Mouse (Mus musculus): ENCODE measurements at regions not wholly inside any gene's neighbourhood (a gene's known extent, or its start where the extent isn't known, plus 50 kb on each side); places are given as distances from the start of the nearest gene placed in this dataset.

DNA sequence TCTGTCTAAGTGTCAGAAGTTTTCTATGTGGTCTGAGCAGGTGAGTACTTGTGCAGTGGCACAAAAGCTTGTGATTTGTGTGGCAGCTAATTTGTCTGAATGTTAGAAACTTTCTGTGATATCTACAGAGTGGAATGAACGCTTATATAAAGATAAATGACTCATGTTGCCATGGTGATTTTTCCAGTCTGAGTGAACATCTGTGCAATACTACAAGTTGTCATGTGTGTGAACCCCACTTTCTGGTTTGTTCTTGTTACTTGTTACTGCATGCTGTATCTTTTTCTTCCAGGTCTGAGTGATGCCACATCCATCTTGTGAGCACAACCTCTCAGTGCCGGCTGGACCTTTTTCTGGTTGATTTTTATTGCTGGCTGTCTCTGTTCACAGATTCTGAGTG is 96.8 kb downstream of the Btbd35f7 start:
- peak; percentile 52 for DNase-seq (ENCODE audit: low read depth, low spot score)

DNA sequence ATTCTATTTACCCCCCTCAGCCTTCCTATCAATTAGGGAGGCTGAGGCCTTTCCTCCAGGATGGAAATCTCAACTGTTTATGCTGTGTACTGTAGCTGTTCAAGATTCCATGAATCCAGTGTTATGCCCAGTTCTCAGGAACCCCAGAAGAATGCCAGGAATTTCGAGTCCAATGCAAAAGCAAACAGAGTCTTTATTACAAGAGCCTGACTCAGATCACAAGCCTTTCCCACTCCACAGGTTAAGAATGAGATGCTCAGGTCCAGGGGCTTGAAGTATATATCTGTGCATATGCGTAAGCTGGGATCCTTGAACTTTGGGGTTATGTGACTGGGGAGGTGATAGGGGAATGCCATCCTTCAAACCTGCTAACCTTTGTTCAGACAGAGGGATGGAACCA is 129.6 kb downstream of the Btbd35f7 start:
- DNase-seq (ENCODE audit: low read depth, low spot score) = no peak

DNA sequence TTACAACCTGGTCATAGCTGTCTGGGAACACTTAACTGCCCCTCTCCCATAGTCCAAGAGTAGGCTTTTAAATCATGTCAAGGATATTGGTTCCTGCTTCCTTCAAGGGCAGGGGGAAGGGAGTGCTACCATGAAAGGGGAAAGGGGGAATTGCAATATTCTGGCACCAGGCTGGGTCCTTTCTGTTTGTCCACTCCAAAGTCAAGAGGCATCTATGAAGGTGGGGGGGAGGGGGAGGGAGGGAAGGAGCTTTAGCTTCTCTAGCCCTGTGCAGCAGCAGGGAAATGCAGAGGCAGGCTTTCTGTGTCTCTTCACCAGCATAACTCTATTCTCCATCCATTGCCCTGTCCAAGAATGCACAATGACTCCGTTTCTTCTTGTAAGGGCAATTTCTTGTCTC is 130.0 kb downstream of the Btbd35f7 start:
- no peak for DNase-seq (ENCODE audit: low read depth, low spot score)

DNA sequence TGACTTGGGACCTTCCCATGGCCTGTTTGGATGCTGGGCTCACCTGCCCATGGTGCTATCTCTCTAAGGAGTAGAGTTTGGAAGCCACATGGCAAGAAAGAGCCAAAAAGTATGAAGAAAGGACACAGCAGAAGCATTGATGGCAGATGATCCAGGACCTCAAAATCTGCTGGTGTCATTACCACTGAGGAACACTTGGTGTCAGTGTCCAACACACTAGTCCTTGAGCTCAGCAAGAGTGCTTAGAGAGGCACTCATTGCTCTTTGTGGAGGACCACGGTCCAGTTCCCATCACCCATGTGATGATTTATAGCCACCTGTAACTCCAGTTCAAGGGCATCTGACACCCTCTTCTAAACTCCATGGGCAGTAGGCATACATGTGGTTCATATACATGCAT is 134.3 kb downstream of the Btbd35f7 start:
- peak; percentile 12 for DNase-seq (ENCODE audit: low read depth, low spot score)

All from brain, adult 2 months (tissue).